Mouse (Mus musculus) G1E (cell line): Measurements from ENCODE around the gene Chst11.

Experiments used
- CTCF ChIP-seq: IDR thresholded peaks from 2 replicates; pipeline ENCODE4 v1.5.1; 2012; ENCODE audit warnings: low read depth, low read length, inconsistent platforms, mixed read lengths
- POLR2AphosphoS5 ChIP-seq: IDR thresholded peaks from 2 replicates; pipeline ENCODE4 v1.6.1; 2012; ENCODE audit warnings: low read depth, low read length, inconsistent platforms; ENCODE audit not compliant: insufficient replicate concordance
- TAL1 ChIP-seq: conservative IDR thresholded peaks from 2 replicates; pipeline ENCODE4 v1.6.1; 2012; ENCODE audit warnings: low read depth, low read length, inconsistent platforms, mixed read lengths

DNA sequence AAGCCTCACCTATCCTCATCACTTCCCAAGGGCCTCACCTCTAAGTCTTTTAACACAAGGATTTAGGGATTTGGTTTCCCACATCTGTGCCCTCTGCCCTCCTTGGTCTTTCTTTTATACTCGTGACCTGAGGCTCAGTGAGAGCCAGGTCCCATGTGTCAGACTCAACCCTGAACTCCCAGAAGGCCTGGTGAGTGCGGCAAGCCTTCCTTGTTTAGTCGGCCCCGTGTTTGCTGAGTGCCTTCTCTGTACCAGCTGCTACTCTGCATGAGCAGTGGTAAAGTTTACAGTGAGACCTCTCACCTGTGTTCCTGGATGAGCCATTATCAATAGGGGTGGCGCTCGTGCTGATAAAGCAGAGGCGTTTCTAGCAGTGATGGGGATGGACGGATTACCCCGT, 134.6 kb downstream of the Chst11 start:
- TF ChIP-seq POLR2AphosphoS5 = no peak
- no peak for TF ChIP-seq CTCF
- TF ChIP-seq TAL1 = no peak
